Mouse (Mus musculus) spleen, adult 2 months (tissue): Measurements from ENCODE around the gene Rmnd5a.

Experiments
- CTCF ChIP-seq: fragments of 200-500 bp; IDR thresholded peaks from 2 replicates; pipeline ENCODE4 v1.5.1; 2011; ENCODE audit warnings: mild to moderate bottlenecking, inconsistent platforms; ENCODE audit not compliant: insufficient read depth, insufficient read length, insufficient replicate concordance; ENCODE audit errors: extremely low read depth
- POLR2A ChIP-seq: fragments of 200-500 bp; IDR thresholded peaks from 2 replicates; pipeline ENCODE4 v1.6.1; 2011; ENCODE audit warnings: low read depth, low read length, inconsistent platforms

DNA sequence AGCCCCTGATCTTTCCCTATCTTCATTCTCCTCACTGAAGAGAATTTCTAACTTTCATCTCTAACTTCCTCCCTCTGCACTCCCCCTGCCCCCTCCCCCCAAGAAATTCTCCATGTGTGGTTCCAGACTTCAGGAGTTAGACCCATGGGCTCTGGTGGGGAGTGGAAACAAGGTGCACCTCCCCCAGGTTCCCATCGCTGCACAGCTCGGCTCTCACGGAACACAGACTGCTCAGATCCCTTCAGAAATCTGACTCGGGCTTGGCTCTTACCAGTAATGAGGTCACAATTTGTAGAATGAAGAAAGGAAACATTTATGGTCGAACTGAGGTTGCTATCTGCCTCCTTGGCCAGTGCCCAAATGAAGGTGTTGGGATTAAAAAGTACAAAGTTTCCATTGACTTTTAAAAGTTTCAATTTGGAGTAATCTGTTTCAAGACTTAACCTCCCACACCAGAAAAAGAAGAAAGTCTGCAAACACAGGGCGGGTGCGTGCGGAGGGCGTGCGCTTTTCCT lies 79.2 kb downstream of the Rmnd5a start:
- TF ChIP-seq CTCF, result no peak
- TF ChIP-seq POLR2A, result no peak
